Mouse (Mus musculus) heart, adult 2 months (tissue): ENCODE results near the gene Snw1. TPM values are rescaled to one million over a fixed set of nuclear protein-coding genes. Genes with fewer than 3 reads are reported as not detected.

ENCODE experiments used
- DNase-seq, 2 experiments: peaks; one replicate each; pipeline ENCODE4 v3.0.0; 2021
- H3K27ac ChIP-seq: fragments of 200-600 bp; 2 replicates; pipeline ENCODE4 v1.8.1; 2022
- H3K27me3 ChIP-seq: fragments of 200-500 bp; 2 replicates; pipeline ENCODE4 v1.6.1; 2012; ENCODE audit warnings: mild to moderate bottlenecking, low read length, inconsistent platforms, mixed read lengths; ENCODE audit not compliant: control insufficient read depth, insufficient read depth
- H3K36me3 ChIP-seq: fragments of 200-500 bp; 2 replicates; pipeline ENCODE4 v1.6.1; 2012; ENCODE audit warnings: low read length, inconsistent platforms; ENCODE audit not compliant: control insufficient read depth, insufficient read depth
- H3K4me1 ChIP-seq: fragments of 200-500 bp; 2 replicates; pipeline ENCODE4 v1.6.1; 2011; ENCODE audit warnings: low read length; ENCODE audit not compliant: control insufficient read depth, insufficient read depth
- H3K4me3 ChIP-seq: fragments of 200-600 bp; 2 replicates; pipeline ENCODE4 v1.8.1; 2022
- H3K79me2 ChIP-seq: fragments of 200-500 bp; replicated peaks from 2 replicates; pipeline ENCODE4 v1.6.1; 2012; ENCODE audit warnings: mild to moderate bottlenecking, inconsistent platforms, low read length, moderate library complexity, mixed read lengths; ENCODE audit not compliant: control insufficient read depth, insufficient read depth
- H3K9ac ChIP-seq: fragments of 200-500 bp; 2 replicates; pipeline ENCODE4 v1.6.1; 2012; ENCODE audit warnings: low read depth, mild to moderate bottlenecking, control low read depth, inconsistent platforms, low read length, mixed read lengths
- CTCF ChIP-seq: fragments of 200-600 bp; IDR thresholded peaks from 2 replicates; pipeline ENCODE4 v1.8.1; 2022; ENCODE audit warnings: antibody characterized with exemption, mild to moderate bottlenecking, moderate library complexity
- EP300 ChIP-seq: fragments of 200-500 bp; IDR thresholded peaks from 2 replicates; pipeline ENCODE4 v1.6.1; 2011; ENCODE audit warnings: low read depth, low read length, control low read depth; ENCODE audit not compliant: insufficient read depth
- POLR2A ChIP-seq: fragments of 200-500 bp; IDR thresholded peaks from 2 replicates; pipeline ENCODE4 v1.6.1; 2011; ENCODE audit warnings: mild to moderate bottlenecking, low read depth, low read length, control low read depth; ENCODE audit not compliant: insufficient read depth
- WGBS: fragments of 180-500 bp; shearing (Covaris S2); methylation state at CpG from one replicate; pipeline ENCODE4 v1.1.7; 2018; 5-methylcytosine and 5-hydroxymethylcytosine counted together
- intact Hi-C: fragments of 180-260 bp; cut with DNase I; formaldehyde crosslinking; loops from one replicate; pipeline ENCODE4 v1.15.1; 2025
- microRNA-seq, 2 experiments: library from miRNA; unstranded; fragments of <30 nt; microRNA quantifications; one replicate each; pipeline ENCODE4 v1.2.0; 2021
- polyA plus RNA-seq: library from polyadenylated mRNA; depleted of rRNA; stranded (reverse); fragments of >200 nt; gene quantifications from 2 replicates; pipeline ENCODE4 v1.2.3, GENCODE M21; 2012; rRNA removed
- total RNA-seq, 2 experiments: library from RNA; stranded (reverse); gene quantifications; 2 replicates each; pipeline ENCODE4 v1.2.3; 2021

Snw1 gene
- total and polyA plus RNA-seq, 3 experiments, result 8.5 to 46.1 (median 42.3) TPM

- no peaks in the 10 kb centered on the region for H3K36me3 ChIP-seq
- no peak overlapping the region for H3K4me3 ChIP-seq
- TF ChIP-seq CTCF (no peak), EP300 (no peak), POLR2A (no peak)
- no peaks in the 10 kb centered on the region for H3K27me3 ChIP-seq
- no peak overlapping the region for H3K27ac ChIP-seq
- H3K79me2 ChIP-seq, result no peaks in the 10 kb centered on the region
- H3K9ac ChIP-seq, result no peak overlapping the region
- 70% methylated on average over 3 of the region's 3 CpGs for WGBS
- intact Hi-C loops, result loop anchor here (2.0 kb wide), 1 partner anchor 17 kb away; the partner anchor contains the start of gene Sptlc2
- H3K4me1 ChIP-seq, result peaks cover 5% of the 10 kb centered on the region
- DNase-seq, result no peak
Observed at GRCm38 (mm10) chr12:87405721-87406120, 66.4 kb downstream of the Snw1 start.

GRCm38 (mm10) chr12:87405165-87405564 is 66.9 kb downstream of the Snw1 start:
- intact Hi-C loops, result no loop called here
- Histone ChIP-seq H3K36me3 (no peaks in the 10 kb centered on the region), H3K4me3 (no peak overlapping the region), H3K27me3 (no peaks in the 10 kb centered on the region), H3K9ac (no peak overlapping the region), H3K79me2 (no peaks in the 10 kb centered on the region), H3K27ac (no peak overlapping the region), H3K4me1 (peaks cover 5% of the 10 kb centered on the region)
- DNase-seq, result no peak
- 87% methylated on average over 4 of the region's 4 CpGs for WGBS
- TF ChIP-seq EP300, result no peak
- TF ChIP-seq CTCF, result no peak
- no peak for TF ChIP-seq POLR2A

- no peak overlapping the region for H3K27ac ChIP-seq
- H3K9ac ChIP-seq, result no peak overlapping the region
- H3K79me2 ChIP-seq, result no peaks in the 10 kb centered on the region
- H3K4me3 ChIP-seq, result no peak overlapping the region
- 50% methylated on average over 6 of the region's 6 CpGs for WGBS
- no peak for DNase-seq
- no peaks in the 10 kb centered on the region for H3K4me1 ChIP-seq
- H3K36me3 ChIP-seq, result no peaks in the 10 kb centered on the region
- intact Hi-C loops, result no loop called here
- no peaks in the 10 kb centered on the region for H3K27me3 ChIP-seq
- TF ChIP-seq POLR2A, result no peak
- TF ChIP-seq EP300, result no peak
- no peak for TF ChIP-seq CTCF
Observed at GRCm38 (mm10) chr12:87401883-87402282, 70.2 kb downstream of the Snw1 start.

GRCm38 (mm10) chr12:87399119-87399819 is 72.8 kb downstream of the Snw1 start:
- H3K9ac ChIP-seq, result no peak overlapping the region
- DNase-seq, result no peak
- intact Hi-C loops, result no loop called here
- H3K4me1 ChIP-seq, result no peaks in the 10 kb centered on the region
- H3K27ac ChIP-seq, result no peak overlapping the region
- WGBS, result 78% methylated on average over 10 of the region's 10 CpGs
- TF ChIP-seq CTCF, result no peak
- TF ChIP-seq POLR2A, result no peak
- TF ChIP-seq EP300, result no peak
- H3K27me3 ChIP-seq, result no peaks in the 10 kb centered on the region
- no peaks in the 10 kb centered on the region for H3K79me2 ChIP-seq
- no peaks in the 10 kb centered on the region for H3K36me3 ChIP-seq
- H3K4me3 ChIP-seq, result no peak overlapping the region

Small RNA genes within 50 kb of the gene (microRNA-seq; reads per million reads assigned to microRNA genes)
- 21.2 to 90.3 reads per million in 2 experiments for gene Mir3068

Other genes with a start within 250 kb of the Snw1 start
- gene Noxred1, start 233.5 kb downstream of the Snw1 start, total RNA-seq, result under 1 TPM; 0.39 to 0.61 TPM
- 0.47 and 0.67 TPM in 2 replicates for gene Noxred1, start 233.5 kb downstream of the Snw1 start, polyA plus RNA-seq
- 10 to 100 TPM; 23.2 to 25.5 TPM for gene Vipas39, start 206.0 kb downstream of the Snw1 start, total RNA-seq
- 23.3 and 39.7 TPM in 2 replicates for gene Vipas39, start 206.0 kb downstream of the Snw1 start, polyA plus RNA-seq
- gene Ahsa1, start 205.8 kb downstream of the Snw1 start, total RNA-seq, result 100 to 1,000 TPM; 138 to 153 TPM
- 74.5 and 85.8 TPM in 2 replicates for gene Ahsa1, start 205.8 kb downstream of the Snw1 start, polyA plus RNA-seq
- not detected for gene Ism2, start 172.6 kb downstream of the Snw1 start, total RNA-seq
- 0.09 and 0.18 TPM in 2 replicates for gene Ism2, start 172.6 kb downstream of the Snw1 start, polyA plus RNA-seq
- 10 to 100 TPM; 21.1 to 23.1 TPM for gene Sptlc2, start 83.9 kb downstream of the Snw1 start, total RNA-seq
- gene Sptlc2, start 83.9 kb downstream of the Snw1 start, polyA plus RNA-seq, result 5.0 and 9.8 TPM in 2 replicates
- 100 to 1,000 TPM; 169 to 173 TPM for gene Slirp, start 28.4 kb downstream of the Snw1 start, total RNA-seq
- 32.1 and 49.0 TPM in 2 replicates for gene Slirp, start 28.4 kb downstream of the Snw1 start, polyA plus RNA-seq
- 10 to 100 TPM in 1 of 2 experiments, 1 to 10 TPM in 1; 9.6 to 11.5 TPM for gene Alkbh1, start 28.3 kb downstream of the Snw1 start, total RNA-seq
- 7.6 and 11.9 TPM in 2 replicates for gene Alkbh1, start 28.3 kb downstream of the Snw1 start, polyA plus RNA-seq
- not detected for gene Gm5788, start 22.4 kb upstream of the Snw1 start, total RNA-seq
- not detected in 2 replicates for gene Gm5788, start 22.4 kb upstream of the Snw1 start, polyA plus RNA-seq
- not detected for gene Gm8300, start 42.0 kb upstream of the Snw1 start, total RNA-seq
- gene Gm8300, start 42.0 kb upstream of the Snw1 start, polyA plus RNA-seq, result not detected in 2 replicates
- not detected for gene Oog1, start 130.4 kb upstream of the Snw1 start, total RNA-seq
- not detected in 2 replicates for gene Oog1, start 130.4 kb upstream of the Snw1 start, polyA plus RNA-seq
- not detected for gene Gm4027, start 146.6 kb upstream of the Snw1 start, total RNA-seq
- not detected in 2 replicates for gene Gm4027, start 146.6 kb upstream of the Snw1 start, polyA plus RNA-seq
- gene Gm16381, start 172.3 kb upstream of the Snw1 start, total RNA-seq, result not detected
- not detected in 2 replicates for gene Gm16381, start 172.3 kb upstream of the Snw1 start, polyA plus RNA-seq